Mouse (Mus musculus) liver, adult 2 months (tissue): ENCODE measurements at regions not wholly inside any gene's neighbourhood (a gene's known extent, or its start where the extent isn't known, plus 50 kb on each side); places are given as distances from the start of the nearest gene placed in this dataset.

Experiments used
- DNase-seq: peaks from one replicate; pipeline ENCODE4 v3.0.0-alpha.2; 2011; ENCODE audit warnings: low read depth, low spot score; ENCODE audit errors: extremely low read depth
- H3K27ac ChIP-seq: fragments of 200-500 bp; replicated peaks from 2 replicates; pipeline ENCODE4 v1.5.1; 2012; ENCODE audit warnings: low read depth, mild to moderate bottlenecking, control low read depth, inconsistent platforms, low read length; ENCODE audit not compliant: insufficient read depth
- H3K27me3 ChIP-seq: fragments of 200-500 bp; 2 replicates; pipeline ENCODE4 v1.6.1; 2012; ENCODE audit warnings: mild to moderate bottlenecking, moderate library complexity, low read length, inconsistent platforms; ENCODE audit not compliant: control insufficient read depth, insufficient read depth
- H3K36me3 ChIP-seq: fragments of 200-500 bp; 2 replicates; pipeline ENCODE4 v1.6.1; 2012; ENCODE audit warnings: low read length, inconsistent platforms; ENCODE audit not compliant: control insufficient read depth, insufficient read depth
- H3K4me1 ChIP-seq: fragments of 200-500 bp; 2 replicates; pipeline ENCODE4 v1.6.1; 2011; ENCODE audit warnings: low read length; ENCODE audit not compliant: control insufficient read depth, insufficient read depth
- H3K4me3 ChIP-seq: fragments of 200-500 bp; 2 replicates; pipeline ENCODE4 v1.5.1; 2011; ENCODE audit warnings: low read depth, mild to moderate bottlenecking, control low read depth, low read length, moderate library complexity; ENCODE audit not compliant: insufficient read depth
- H3K79me2 ChIP-seq: fragments of 200-500 bp; 2 replicates; pipeline ENCODE4 v1.6.1; 2012; ENCODE audit warnings: inconsistent platforms, mild to moderate bottlenecking, low read length, moderate library complexity; ENCODE audit not compliant: control insufficient read depth, insufficient read depth
- H3K9ac ChIP-seq: fragments of 200-500 bp; 2 replicates; pipeline ENCODE4 v1.6.1; 2012; ENCODE audit warnings: low read depth, mild to moderate bottlenecking, control low read depth, inconsistent platforms, low read length
- CTCF ChIP-seq: fragments of 200-500 bp; IDR thresholded peaks from 2 replicates; pipeline ENCODE4 v1.5.1; 2011; ENCODE audit warnings: low read depth, low read length, control low read depth
- POLR2A ChIP-seq: fragments of 200-500 bp; IDR thresholded peaks from 2 replicates; pipeline ENCODE4 v1.6.1; 2011; ENCODE audit warnings: low read length, control low read depth; ENCODE audit not compliant: insufficient read depth; ENCODE audit errors: extremely low read depth
- WGBS: fragments of 180-500 bp; shearing (Covaris S2); methylation state at CpG from one replicate; pipeline ENCODE4 v1.1.7; 2018; 5-methylcytosine and 5-hydroxymethylcytosine counted together

DNA sequence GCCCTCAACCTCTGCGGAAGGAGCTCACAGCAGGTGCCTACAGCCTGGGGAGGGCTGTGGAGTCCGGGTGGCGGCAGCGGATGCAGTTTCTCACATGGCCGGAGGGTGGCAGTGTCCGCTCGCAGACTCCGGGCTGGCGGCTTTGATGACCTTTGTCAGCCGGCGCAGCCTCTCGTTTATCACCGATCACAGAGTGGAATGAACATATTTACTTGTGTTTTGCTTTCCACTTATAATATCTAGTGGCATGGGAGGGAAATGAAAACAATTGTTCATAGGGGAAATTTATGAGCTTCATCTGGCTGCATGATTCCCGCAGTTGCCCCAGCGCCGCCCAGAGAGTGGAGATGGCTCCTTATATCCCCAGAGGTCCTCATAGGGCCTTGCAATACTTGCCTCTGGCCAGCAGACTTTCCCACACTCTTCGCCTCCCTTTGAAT lies 99.2 kb upstream of the Zfp507 start:
- peak; percentile 12 for DNase-seq
- TF ChIP-seq POLR2A (no peak), CTCF (peak; percentile 93)
- H3K36me3 ChIP-seq: no peaks in the 10 kb centered on the region
- no peaks in the 10 kb centered on the region for H3K4me1 ChIP-seq
- no peak overlapping the region for H3K9ac ChIP-seq
- no peaks in the 10 kb centered on the region for H3K79me2 ChIP-seq
- no peak overlapping the region for H3K27ac ChIP-seq
- H3K4me3 ChIP-seq: no peak overlapping the region
- 8% methylated on average over 17 of the region's 17 CpGs for WGBS
- H3K27me3 ChIP-seq: no peaks in the 10 kb centered on the region

DNA sequence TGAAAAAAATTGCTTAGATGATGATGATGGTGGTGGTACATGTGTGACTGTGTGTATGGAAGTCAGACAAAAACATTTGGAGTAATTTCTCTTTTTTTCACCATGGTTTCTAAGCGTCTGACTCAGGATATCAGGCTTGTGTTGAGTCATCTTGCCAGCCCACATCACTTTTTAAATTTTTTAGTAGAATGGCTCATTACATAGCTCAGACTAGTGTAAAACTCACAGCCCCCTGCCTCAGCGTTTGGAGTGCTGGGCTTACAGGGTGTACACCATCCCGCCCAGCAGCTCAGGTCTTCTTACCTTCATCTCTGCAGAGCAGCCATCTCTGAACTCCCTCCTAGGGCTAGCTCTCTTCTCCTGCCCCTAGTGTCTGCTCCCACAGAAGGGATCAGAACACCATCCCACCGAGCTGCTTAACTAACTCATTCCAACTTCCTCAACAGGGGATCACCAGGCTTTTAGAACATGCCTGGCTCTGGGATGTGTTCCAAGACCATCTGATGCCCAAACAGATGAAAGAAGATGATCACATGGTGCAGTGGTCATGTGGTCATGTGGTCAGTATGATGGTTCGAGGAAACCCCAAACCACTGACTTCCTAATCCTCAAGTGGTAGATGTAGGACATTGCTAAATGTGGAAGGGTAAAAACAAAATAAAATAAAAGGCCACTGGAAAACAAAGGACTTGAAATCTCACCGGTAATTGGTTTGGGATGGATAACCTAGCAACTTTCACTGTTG lies 96.1 kb upstream of the Zfp507 start:
- H3K79me2 ChIP-seq: no peaks in the 10 kb centered on the region
- H3K36me3 ChIP-seq: no peaks in the 10 kb centered on the region
- no peak for DNase-seq
- H3K27me3 ChIP-seq: no peaks in the 10 kb centered on the region
- no peak overlapping the region for H3K9ac ChIP-seq
- no peaks in the 10 kb centered on the region for H3K4me1 ChIP-seq
- H3K27ac ChIP-seq: no peak overlapping the region
- TF ChIP-seq POLR2A (no peak), CTCF (no peak)
- WGBS: 78% methylated on average over 6 of the region's 6 CpGs
- no peak overlapping the region for H3K4me3 ChIP-seq

DNA sequence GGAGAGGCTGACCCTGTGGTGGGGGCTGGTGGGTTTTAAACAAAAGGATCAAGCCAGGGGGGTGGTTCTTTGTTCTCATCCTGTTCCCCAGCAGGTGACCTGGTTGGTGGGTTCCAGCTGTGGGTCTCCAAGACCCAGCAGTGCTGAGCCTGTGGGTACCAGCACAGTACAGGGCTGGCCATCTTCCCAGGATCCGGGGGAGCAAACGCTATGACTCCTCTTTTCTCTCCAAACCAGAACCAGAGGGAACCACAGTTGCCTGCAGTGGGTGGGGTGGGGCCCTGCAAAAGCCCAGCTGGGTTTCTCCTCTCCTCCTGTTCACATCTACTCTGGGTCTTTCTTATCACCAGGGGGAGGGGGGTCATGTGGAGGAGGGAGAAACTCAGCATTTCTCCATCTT lies 90.5 kb upstream of the Zfp507 start:
- TF ChIP-seq POLR2A (no peak), CTCF (no peak)
- no peaks in the 10 kb centered on the region for H3K4me1 ChIP-seq
- no peak overlapping the region for H3K9ac ChIP-seq
- H3K27ac ChIP-seq: no peak overlapping the region
- no peaks in the 10 kb centered on the region for H3K79me2 ChIP-seq
- no peaks in the 10 kb centered on the region for H3K27me3 ChIP-seq
- H3K4me3 ChIP-seq: no peak overlapping the region
- 32% methylated on average over 2 of the region's 2 CpGs for WGBS
- DNase-seq: no peak
- no peaks in the 10 kb centered on the region for H3K36me3 ChIP-seq

DNA sequence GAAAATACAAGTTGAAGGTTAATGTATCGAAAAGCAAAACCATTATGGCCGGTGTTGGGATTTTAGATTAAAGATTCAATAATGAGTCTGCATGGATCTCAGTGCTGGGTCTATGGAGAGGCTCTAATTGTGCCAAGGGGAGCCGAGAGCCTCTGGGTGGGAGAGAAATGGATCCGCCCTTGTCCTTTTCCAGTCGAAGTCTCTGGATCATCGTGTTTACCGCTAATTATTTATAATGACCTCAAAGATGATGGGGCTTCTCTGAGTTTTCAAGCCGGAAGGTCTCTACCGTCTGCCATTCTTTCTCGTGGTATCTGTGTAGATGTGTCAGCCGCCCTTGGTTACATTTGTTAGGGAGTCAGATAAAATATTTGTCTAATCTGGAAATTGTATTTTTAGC lies 83.2 kb upstream of the Zfp507 start:
- TF ChIP-seq POLR2A (no peak), CTCF (no peak)
- no peak overlapping the region for H3K4me3 ChIP-seq
- H3K9ac ChIP-seq: no peak overlapping the region
- no peaks in the 10 kb centered on the region for H3K36me3 ChIP-seq
- no peak overlapping the region for H3K27ac ChIP-seq
- 83% methylated on average over 11 of the region's 11 CpGs for WGBS
- H3K27me3 ChIP-seq: no peaks in the 10 kb centered on the region
- DNase-seq: no peak
- no peaks in the 10 kb centered on the region for H3K4me1 ChIP-seq
- no peaks in the 10 kb centered on the region for H3K79me2 ChIP-seq

DNA sequence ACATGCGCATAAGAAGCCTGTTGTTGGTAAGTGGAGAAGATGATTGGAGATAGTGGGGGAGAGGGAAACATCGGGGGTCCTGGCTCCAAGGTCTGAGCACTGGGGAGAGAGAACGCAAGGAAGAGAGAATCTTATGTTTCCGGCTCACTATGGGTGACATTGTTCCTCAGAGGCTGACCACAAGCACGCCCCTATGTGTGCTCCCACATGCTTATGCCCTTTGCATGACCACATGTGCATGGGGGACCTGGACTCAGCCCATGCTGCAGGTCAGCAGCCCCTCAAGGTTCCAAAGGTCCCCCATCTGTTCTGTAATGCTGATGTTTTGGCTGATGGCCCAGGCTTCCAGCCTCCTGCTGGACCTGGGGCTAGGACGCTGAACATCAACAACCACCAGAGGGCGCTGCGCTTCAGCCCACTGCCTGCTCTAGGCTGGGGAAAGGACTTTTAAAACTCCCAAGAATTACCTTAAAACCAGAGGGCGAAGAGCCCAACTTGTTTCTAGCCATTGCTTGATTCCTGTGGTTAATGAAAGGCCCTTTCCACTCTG lies 77.0 kb upstream of the Zfp507 start:
- DNase-seq: peak; percentile 20
- H3K79me2 ChIP-seq: no peaks in the 10 kb centered on the region
- H3K27me3 ChIP-seq: no peaks in the 10 kb centered on the region
- H3K4me3 ChIP-seq: no peak overlapping the region
- no peak overlapping the region for H3K27ac ChIP-seq
- no peak for TF ChIP-seq POLR2A
- TF ChIP-seq CTCF: peak; percentile 87
- WGBS: 55% methylated on average over 9 of the region's 9 CpGs
- H3K4me1 ChIP-seq: no peaks in the 10 kb centered on the region
- H3K36me3 ChIP-seq: no peaks in the 10 kb centered on the region
- H3K9ac ChIP-seq: no peak overlapping the region

DNA sequence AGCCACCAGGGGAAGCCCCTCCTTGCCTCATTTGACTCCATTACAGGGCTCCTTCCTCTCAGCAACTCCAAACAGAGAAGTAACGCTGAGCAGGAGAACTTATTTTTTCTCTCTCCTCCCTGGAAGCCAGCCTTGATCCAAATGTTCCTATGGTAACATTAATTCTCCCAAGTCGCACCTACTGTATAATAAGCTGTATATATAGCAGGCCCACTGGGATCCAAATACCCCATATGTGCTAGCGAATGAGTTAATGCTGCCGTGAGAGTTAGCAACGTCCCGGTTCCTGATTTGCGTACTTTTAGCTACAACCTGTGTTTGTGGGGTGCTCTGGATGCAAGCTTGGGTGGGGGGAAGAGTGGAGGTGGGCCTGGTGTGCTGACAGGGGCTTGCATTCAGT lies 75.4 kb upstream of the Zfp507 start:
- no peak overlapping the region for H3K9ac ChIP-seq
- H3K27me3 ChIP-seq: no peaks in the 10 kb centered on the region
- H3K79me2 ChIP-seq: no peaks in the 10 kb centered on the region
- 80% methylated on average over 7 of the region's 7 CpGs for WGBS
- H3K4me1 ChIP-seq: no peaks in the 10 kb centered on the region
- TF ChIP-seq CTCF: no peak
- no peak for TF ChIP-seq POLR2A
- no peak overlapping the region for H3K27ac ChIP-seq
- DNase-seq: no peak
- H3K36me3 ChIP-seq: no peaks in the 10 kb centered on the region
- no peak overlapping the region for H3K4me3 ChIP-seq
